Mouse (Mus musculus) frontal cortex, adult (tissue): Measurements from ENCODE around the gene Zbtb3.
"Not testable (repeated sequence)": the region's sequence is repeated elsewhere in the genome, so short reads cannot be mapped to it uniquely, and the experiment has no call there.

Source experiments
- ATAC-seq: cut with Nextera tagmentation; 2 replicates; pipeline ENCODE4 v1.9.2; 2017; ENCODE audit warnings: mild to moderate bottlenecking, moderate library complexity, mixed read lengths; ENCODE audit not compliant: low TSS enrichment

Zbtb3 gene

DNA sequence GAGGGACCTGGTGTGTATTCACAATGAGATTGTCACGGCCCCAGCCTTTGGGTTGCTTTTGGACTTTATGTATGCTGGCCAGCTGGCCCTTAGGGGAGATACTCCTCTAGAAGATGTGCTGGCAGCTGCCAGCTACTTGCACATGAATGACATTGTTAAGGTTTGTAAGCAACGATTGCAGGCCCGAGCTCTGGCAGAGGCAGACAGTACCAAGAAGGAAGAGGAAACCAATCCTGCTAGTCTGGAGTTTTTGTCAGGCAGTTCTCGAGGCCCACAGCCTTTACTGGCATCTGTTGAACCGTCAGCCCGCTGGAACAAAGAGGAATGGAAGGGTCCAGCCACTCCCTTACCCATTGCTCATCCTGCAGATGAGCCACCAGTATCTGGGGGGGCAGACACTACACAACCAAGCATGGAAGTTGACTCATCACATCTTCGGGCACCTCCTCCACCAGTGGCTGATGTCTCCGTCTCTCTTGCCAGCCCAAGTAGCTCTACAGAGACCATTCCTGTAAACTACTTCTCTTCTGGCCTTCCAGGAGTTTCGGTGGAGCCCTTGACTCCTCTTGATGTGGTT lies 937 bp downstream of the Zbtb3 start:
- no peak for ATAC-seq

DNA sequence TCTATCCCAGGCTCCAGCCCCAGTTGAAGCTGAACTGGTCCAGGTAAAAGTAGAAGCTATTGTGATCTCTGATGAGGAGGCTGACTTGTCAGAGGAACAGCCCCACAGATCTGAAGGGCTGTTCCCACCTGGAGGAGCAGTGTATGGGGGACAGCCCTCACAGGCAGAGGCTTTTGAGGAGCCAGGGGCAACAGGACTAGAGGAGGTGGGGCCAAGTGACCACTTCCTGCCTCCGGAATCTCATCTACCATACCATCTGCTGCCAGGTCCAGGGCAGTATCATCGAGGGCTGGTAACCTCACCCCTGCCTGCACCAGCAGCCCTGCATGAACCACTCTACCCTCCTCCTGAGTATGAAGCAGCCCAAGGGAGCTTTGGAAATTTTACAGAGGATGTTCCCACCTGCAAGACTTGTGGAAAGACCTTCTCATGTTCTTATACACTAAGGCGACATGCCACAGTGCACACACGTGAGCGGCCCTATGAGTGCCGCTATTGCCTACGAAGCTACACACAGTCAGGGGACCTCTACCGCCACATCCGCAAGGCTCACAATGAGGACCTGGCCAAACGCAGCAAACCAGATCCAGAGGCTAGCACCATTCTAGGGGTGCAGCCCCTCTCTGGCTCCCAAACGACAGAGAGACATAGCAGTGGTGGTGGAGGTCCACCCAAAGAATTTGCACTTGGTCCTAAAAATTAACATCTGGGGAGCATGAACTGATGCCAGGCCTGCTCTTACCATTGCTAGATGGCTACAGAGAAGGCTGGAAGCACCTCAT lies 1.7 kb downstream of the Zbtb3 start:
- no peak for ATAC-seq

DNA sequence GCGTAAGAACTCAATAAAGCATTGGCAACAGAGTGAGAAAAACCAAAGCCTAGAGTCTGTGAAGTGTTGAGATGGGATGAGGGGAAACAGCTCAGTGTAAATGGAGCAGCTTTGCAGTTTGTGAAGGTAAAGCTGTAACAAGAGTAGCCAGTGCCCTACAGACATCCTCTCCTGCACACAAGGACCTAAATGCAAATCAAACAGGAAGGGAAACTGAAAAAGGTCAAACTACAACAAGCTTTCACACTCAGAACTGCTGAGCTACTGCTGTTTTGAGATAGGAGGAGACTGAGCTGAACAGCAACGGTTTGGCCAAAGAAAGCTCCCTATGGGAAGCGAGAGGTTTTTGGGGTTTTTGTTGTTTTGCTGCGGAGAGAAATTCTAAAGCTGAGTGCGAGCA lies 4.5 kb downstream of the Zbtb3 start:
- no peak for ATAC-seq

DNA sequence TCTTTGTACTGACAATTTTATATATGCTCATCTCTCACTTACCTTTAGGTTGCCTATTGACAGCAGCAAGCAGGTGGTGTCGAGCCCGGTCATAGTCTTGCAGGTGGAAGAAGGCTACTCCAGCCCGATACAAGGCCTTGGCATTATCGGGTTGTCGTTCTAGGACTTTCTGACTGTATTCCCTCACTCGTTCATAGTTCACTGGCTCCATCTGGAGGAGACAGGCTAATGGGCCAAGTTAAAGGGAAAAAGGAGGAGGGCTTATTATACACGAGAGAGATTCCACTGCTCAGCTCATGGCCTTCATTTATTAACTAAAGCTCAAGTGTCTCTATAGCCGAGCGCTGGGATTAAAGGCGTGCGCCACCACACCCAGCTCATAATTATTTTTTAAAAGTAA lies 13.5 kb downstream of the Zbtb3 start:
- no peak for ATAC-seq

DNA sequence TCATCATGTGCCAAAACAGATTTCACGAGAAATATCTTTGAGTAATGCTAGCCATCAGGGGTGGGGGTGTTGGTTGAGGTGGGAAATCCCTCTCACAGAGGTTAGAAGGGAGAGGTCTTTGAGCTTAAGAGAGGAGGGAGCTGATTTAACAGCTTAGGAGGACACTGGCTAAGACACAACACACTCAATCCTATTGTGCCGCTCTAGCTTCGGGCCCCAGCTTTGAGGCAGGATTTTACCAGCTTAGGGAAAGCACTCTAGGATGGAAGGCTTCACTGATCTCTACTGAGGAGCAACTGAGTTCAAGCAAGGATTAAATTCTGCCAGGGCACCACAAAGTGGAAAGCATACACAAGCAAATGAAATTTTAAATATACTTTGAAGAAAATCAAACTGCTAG lies 14.6 kb downstream of the Zbtb3 start:
- no peak for ATAC-seq

DNA sequence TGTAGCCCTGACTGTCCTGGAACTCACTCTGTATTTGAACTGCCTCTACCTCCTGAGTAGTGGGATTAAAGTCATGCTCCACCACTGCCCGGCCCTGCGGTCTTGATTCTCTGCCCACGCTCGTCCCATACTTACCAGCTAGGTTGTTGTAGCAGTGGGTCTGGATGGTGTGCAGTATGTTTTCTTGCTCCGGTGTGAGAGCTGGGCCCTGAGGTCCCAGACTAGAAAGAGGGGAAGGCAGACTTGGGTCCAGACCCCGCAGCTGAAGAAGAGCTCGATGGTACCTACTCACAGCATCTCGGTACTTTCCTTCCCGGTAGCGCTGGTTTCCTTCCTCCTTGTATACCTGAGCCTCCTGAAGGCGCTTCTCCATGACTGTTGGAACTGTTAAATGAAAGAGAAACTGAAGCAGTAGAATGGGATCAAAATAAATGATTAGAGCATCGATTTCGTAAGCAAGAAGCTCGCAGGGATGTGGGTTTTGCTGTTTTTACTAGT lies 16.0 kb downstream of the Zbtb3 start:
- no peak for ATAC-seq

DNA sequence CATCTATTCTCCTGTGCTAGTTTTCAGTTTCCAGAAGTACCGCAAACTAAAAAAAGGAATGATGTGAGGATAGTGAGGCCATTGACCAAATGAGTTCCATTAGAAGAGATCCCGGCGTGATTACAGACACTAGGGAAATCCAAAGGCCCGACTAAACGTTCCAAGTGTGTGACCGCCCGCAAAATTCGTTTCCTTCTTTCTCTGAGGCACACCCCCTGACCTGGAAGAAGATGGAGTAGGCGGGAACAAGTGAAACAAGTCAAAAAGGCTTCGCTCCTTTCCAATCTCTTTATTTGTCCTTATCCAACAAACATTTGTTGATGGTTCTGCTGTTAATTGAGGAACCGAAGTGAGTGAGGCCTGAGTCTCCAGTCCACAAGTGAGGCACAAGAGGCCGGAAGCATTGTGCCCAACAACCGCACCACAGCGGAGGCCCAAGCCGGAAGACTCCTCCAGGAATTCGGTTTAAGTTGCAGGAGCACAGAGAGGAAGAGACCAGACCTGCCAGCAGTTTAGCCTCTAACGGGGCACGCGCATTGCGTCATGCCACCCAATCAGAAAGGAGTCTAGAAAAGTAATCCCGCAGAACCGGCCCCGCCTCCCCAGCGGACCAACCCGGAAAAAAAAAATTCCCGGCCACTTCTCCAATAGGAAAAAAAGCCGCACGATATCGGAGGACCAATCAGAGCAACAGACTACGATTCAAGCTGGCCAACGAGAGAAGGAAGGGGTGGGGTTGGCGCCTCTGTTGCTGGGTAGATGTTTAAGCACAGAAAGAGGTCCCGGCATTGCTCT lies 16.6 kb downstream of the Zbtb3 start, which contains the start of gene Ttc9c:
Ttc9c (minus strand) TSS at position 533 of the 795 bp plus-strand sequence.
- ATAC-seq, result peak; percentile 83

DNA sequence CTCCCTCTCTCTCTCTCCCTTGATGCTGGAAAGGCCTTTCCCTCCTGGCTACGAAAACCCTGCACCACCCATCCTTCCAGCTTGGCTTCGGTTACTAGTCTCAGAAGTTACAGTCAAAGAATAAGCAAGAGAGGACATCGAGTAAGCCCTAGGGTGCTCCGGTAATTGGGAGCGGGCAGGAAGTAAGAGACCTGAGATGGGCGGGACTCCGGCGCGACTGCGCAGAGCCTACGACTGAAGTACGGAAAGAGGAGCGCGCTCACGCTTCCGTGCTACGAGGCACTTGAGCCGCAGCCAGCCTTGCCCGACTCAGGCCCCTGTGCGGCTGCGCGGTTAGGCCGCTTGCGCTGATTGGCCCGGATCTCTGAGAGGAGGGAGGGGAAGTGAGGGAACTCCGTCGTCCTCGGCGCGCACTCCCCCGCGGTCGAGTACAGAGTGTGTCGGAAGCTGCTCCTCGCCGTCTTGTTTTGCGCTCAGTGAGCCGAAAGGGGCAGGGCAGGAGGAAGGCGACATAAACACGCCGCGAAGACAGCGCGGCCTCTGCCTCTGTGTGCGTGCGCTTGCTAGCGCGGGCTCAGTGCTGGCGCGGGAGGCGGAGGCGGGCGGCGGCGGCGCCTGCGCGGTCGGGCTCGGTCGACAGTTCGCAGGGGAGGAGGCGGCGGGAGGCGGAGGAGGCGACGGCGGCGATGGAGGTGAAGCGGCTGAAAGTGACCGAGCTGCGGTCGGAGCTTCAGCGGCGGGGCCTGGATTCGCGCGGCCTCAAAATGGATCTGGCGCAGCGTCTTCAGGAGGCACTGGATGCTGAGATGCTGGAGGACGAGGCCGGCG lies 17.5 kb downstream of the Zbtb3 start, which contains the start of gene Hnrnpul2:
Hnrnpul2 (plus strand) TSS at position 415 of the 828 bp plus-strand sequence.
- ATAC-seq, result peak; percentile 88

DNA sequence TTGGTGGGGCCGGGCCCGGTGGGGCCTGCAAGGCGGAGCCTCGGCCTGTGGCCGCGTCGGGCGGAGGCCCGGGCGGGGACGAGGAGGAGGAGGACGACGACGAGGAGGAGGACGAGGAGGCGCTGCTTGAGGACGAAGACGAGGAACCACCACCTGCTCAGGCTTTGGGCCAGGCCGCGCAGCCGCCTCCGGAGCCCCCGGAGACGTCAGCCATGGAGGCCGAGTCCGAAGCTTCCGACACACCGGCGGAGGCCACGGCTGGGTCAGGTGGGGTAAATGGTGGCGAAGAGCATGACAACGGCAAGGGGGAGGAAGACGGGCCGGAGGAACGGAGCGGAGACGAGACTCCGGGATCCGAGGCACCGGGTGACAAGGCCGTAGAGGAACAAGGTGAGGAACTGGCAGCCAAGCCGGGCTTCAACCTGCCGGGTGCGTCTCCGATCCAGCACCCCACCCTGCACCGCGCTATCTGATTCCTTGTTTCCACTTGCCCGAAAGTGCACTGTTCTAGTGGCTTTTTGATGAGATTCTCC lies 18.1 kb downstream of the Zbtb3 start:
- ATAC-seq, result peak; percentile 15; the same call in 1 of the 2 replicates

DNA sequence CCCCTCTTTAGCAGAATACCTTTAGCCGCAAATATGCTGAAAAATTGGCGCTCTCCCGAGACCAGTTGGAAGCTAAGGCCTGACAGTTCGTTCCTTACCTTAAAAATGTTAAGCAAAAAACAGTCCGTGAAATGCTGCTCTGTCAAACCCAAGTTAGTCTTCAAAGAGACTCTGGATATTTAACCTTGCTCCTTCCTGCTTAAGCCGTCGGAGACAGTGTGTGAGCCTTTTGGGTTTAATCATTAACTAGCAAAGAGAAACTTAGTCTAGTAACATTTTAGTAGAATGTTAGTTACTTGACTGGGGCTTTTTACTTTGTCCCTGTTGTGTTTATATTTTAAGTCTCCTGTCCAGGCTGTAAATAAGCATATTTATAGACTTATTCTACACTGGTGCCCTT lies 18.8 kb downstream of the Zbtb3 start:
- ATAC-seq, result no peak

DNA sequence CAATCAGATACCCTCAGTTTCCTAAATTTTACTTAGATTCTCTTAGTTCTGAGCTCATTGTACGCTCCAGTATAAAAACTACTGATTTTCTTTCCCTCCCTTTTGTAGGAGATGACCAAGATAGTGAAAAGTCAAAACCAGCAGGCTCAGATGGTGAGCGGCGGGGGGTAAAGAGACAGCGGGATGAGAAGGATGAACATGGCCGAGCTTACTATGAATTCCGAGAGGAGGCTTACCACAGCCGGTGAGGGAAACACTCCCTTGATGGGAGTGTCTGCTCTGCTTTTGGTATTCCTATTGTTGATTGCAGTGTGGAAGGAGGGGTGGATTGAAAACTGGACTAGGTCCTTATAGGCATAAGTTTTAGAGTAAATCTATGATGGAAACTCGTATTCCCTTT lies 20.3 kb downstream of the Zbtb3 start:
- ATAC-seq, result no peak

DNA sequence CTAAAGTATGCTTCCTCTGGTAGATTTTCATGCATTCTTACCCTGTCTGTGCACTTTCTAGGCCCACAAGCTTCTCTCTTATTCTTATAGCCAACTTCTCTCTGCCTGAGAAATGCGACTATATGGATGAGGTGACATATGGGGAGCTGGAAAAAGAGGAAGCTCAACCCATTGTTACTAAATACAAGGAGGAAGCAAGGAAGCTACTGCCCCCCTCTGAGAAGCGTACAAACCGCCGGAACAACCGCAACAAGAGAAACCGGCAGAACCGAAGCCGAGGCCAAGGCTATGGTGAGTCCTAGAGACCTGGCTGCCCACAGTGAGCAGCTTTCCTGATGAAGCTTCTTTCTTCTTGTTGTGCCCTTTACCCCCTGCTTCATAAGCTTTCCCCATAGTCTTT lies 27.3 kb downstream of the Zbtb3 start, which contains the start of gene AC129217.1:
AC129217.1 (plus strand) TSS at position 114 of the 400 bp plus-strand sequence.
- no peak for ATAC-seq

DNA sequence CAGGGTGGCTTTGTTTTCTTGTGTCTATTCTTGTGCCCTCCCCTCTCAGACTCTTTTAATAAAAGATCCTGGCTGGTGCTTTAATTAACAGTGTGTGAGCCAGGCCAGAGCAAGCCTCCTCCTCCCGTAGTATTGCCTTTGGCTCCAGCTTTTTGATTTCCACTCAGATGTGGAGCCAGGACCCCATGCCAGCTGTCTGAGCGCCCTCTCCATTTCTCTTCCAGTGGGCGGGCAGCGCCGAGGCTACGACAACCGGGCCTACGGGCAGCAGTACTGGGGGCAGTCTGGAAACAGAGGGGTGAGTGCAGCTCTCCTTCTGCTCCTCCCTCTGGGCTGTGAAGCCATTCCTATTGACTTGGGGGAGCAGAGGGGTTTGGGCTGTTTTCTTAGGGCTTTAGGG lies 28.3 kb downstream of the Zbtb3 start:
- ATAC-seq, result no peak

DNA sequence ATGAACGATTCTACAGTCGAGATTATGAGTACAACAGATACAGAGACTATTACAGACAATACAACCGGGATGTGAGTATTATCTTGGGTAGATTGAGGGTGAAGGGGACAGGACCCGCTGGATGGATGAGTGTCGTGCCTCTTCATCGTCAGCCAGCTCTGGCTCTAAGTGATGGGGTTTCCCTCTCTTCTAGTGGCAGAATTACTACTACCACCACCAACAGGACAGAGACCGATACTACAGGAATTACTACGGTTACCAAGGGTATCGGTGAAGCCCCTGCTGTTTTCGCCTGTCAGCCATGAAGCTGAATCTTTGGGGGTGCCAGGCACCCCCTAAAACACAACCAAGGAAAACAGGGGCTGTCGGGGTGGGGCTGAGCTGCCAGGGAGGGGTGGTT lies 28.9 kb downstream of the Zbtb3 start:
- 0 out of 2 replicates have a peak, but pooled peaks have one; percentile 43 for ATAC-seq

DNA sequence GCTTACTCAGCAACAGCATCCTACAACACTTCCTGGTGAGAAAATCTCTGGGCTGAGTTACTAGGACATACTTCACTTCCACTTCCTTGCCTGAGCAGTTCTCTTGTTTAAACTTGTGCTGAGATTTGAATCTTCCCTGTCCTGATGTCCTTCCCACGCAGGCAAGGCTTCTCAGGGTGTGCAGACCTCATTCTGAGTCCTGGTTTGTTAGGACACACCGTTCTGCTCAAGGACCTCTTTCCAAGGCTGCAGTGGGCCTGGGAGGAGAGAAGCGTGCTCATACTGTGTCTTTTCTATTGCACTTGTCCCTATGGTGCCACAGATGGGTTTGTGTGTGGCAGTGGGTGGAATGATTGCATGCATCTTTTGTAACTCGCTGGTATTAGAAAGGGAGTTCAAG lies 30.6 kb downstream of the Zbtb3 start:
- ATAC-seq, result no peak

DNA sequence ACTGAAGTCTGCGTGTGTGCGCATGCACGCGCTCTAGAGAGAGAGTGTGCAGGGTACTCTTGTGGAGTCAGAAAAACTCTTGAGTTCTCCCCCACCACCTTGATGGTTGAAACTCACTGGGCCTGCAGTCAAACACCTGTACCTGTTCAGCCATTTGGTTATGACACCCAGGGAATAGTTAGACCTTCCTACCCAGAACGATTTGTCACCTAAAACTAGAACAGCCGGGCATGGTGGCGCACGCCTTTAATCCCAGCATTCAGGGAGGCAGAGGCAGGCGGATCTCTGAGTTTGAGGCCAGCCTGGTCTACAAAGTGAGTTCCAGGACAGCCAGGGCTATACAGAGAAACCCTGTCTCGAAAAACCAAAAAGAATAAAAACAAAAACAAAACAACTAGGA lies 34.0 kb downstream of the Zbtb3 start:
- ATAC-seq, result not testable (repeated sequence)

DNA sequence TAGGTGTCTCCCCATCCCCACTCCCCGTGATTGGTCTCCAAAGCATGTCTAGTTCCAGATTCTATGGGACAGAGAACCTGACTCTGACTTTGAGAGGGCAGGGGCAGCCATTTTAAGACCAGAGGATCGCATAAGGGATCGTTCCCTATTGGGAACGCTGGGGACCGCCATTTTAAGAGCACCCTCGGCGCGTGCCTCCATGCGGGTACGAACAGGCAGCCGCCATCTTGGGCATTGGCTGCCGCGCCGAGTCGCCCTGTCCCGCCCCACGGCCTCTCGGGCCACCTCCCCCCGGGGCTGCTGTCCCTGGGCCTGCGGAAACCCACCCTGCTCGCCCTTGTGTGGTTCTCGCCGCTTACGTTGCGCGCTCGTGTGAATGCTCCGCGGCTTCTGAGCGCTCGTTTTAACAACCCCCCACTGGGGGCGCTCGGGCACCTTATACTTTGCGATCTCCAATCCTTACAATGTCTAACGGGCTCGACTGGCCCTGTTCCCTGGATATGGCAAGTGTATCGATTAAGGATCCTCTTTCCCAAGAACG lies 35.0 kb downstream of the Zbtb3 start, which contains the start of gene Bscl2:
Bscl2 (plus strand) TSS at position 217 of the 541 bp plus-strand sequence.
- peak; percentile 47 for ATAC-seq

DNA sequence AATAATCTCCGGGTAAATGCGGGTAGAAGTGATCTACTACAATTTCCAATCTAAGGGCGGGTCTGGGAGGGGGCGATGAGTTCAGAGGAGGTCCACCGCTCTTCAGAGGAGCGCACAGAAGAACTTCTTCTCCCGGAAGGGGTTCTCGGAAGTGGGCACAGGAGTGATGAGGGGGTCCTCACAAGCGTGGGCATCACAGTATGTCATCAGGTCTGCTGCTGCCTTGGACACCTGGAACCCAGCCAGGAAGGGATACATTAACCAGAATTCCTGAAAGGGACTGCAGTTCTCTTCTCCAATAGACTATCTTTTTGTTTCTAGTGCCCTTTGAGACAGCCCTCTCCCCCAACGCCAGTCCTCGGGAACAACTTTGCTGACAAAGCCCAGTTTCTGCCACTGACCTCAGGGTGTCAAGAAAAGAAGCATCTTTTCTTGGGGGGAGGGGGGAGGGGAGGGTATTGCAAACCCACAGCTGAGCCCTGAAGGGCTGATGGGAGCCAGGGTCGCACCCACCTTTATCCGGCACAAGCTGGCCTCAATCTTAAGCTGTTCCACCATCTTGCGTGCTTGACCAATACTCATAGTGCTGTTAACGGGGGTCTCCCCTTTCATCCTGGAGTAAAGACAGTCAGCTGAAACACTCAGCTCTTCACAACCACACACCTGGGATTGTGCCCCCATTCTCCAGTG lies 35.8 kb downstream of the Zbtb3 start:
- ATAC-seq, result no peak

DNA sequence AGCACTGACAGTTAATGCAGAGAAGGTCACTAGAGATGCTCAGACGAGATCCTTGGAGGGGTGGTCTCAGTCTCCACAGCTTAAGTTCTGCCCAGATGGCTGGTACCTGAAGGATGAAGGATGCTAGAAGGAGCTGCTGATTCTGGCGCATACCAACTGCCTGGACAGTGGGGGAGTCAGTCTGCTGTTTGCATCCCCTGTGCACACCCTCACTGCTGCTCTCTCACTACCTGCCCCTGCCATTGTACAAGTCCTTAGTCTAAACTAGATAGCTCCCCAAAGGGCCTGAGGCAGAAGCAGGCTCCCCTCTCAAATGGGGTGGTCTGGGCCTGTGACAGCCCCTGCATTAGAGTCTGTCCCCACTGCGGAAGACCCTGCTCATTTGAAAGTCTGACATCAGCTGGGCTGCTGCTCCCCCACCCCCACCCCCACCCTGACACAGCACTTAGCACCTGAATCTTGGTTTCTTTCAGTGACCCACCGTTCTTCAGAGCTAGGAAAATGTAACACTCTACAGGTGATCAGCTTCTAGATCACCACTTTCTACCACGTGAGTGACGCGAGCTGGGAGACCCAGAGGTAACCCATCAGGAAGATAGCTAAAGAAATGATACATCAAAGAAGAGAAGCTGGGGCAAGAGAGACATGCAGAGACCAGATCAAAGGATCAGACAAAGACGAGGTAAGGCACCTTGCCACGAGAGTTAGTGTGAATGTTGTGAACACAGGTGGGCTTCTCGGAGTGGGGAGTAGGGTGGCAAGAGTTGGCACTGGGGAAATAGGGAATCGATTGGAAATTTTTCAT lies 37.0 kb downstream of the Zbtb3 start, which contains the start of gene Gng3:
Gng3 (minus strand) TSS at position 92 of the 805 bp plus-strand sequence.
- ATAC-seq, result peak; percentile 70
